Mouse (Mus musculus) liver, adult 2 months (tissue): ENCODE results near the gene Pigz.

ENCODE experiments used
- CTCF ChIP-seq: fragments of 200-500 bp; IDR thresholded peaks from 2 replicates; pipeline ENCODE4 v1.5.1; 2011; ENCODE audit warnings: low read depth, low read length, control low read depth
- POLR2A ChIP-seq: fragments of 200-500 bp; IDR thresholded peaks from 2 replicates; pipeline ENCODE4 v1.6.1; 2011; ENCODE audit warnings: low read length, control low read depth; ENCODE audit not compliant: insufficient read depth; ENCODE audit errors: extremely low read depth

DNA sequence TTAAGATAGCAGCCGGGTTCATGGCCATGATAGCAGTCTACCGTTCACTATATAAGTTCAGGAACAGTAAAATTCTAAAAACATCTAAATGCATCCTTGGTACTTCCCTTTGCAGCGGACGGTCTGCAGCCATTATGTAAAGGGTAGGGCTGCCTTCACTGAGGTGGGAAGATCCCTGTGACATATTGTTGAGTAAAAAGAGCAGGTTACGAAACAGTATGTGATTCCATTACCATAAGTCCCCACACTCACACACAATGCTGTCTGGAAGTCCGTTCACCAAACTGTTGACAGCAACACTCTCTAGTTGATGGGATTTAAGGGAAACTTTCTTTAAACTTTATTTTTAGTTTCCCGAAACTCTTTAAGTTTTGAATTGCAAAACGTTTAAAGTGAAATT, 30.4 kb upstream of the Pigz start:
- TF ChIP-seq CTCF (no peak), POLR2A (no peak)
